Mouse (Mus musculus) thymus, adult 2 months (tissue): Measurements from ENCODE around the gene Telo2.

Experiments used
- CTCF ChIP-seq: fragments of 200-500 bp; IDR thresholded peaks from 2 replicates; pipeline ENCODE4 v1.5.1; 2012; ENCODE audit warnings: mild to moderate bottlenecking, control low read depth, low read length, moderate library complexity, borderline replicate concordance; ENCODE audit not compliant: control insufficient read depth, poor library complexity, insufficient read depth; ENCODE audit errors: extremely low read depth
- POLR2A ChIP-seq: fragments of 200-500 bp; IDR thresholded peaks from 2 replicates; pipeline ENCODE4 v1.6.1; 2012; ENCODE audit warnings: mild to moderate bottlenecking, low read length, control low read depth, moderate library complexity; ENCODE audit not compliant: control insufficient read depth, poor library complexity, insufficient read depth; ENCODE audit errors: extremely low read depth

DNA sequence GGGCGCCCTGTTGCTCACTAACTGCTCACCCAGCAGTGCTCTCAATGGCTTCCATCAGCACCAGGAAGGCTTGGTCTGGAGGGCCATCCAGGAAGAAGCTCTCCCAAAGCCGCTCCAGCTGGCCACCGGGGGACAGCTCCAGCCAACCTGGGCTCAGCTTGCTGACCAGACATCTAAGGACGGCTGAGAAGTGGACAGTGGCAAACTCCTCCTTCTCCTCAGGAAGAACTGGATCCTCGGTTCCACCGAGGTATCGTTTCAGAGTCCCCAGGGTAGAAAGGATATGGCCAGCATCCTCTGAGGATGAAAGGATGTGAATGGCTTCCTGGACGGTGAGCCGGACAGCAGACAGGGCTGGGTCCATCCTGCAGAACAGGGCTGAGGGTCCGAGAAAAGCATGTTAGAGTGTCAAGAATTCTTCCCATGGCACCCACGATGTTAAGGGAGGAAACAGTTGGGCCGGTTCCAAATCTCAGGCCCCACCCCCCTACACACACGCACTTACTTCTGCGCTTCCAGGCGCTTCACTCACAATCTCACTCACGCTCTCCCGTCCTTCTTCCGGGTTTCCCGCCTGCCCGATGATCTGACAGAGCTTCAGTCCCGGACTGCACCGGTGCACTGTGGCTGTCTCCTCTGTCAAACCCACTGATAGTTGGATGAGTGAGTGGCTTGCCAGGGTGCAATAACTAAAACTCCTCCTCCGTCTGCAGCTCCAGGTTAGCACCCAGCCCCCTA, 690 bp downstream of the Telo2 start:
- no peak for TF ChIP-seq CTCF
- TF ChIP-seq POLR2A: no peak
